Mouse (Mus musculus) heart, embryonic 12.5 days (tissue): ENCODE measurements around the gene Tmem35b. TPM values are rescaled to one million over a fixed set of nuclear protein-coding genes. Genes with fewer than 3 reads are reported as not detected.

Source experiments
- ATAC-seq: fragments of 200-750 bp; cut with Nextera tagmentation; 2 replicates; pipeline ENCODE4 v1.8.0; 2017; ENCODE audit warnings: moderate TSS enrichment, moderate library complexity; ENCODE audit not compliant: insufficient number of reproducible peaks, low FRiP score
- H3K27ac ChIP-seq: fragments of 300-500 bp; sonication (generic); 2 replicates; pipeline ENCODE4 v1.5.1; 2016; ENCODE audit warnings: mild to moderate bottlenecking, moderate library complexity; ENCODE audit not compliant: poor library complexity, severe bottlenecking
- H3K27me3 ChIP-seq: fragments of 300-500 bp; sonication (generic); replicated peaks from 2 replicates; pipeline ENCODE4 v1.6.1; 2016; ENCODE audit warnings: mild to moderate bottlenecking, moderate library complexity
- H3K36me3 ChIP-seq: fragments of 300-500 bp; sonication (generic); 2 replicates; pipeline ENCODE4 v1.6.1; 2016; ENCODE audit warnings: mild to moderate bottlenecking, moderate library complexity
- H3K4me1 ChIP-seq: fragments of 300-500 bp; sonication (generic); replicated peaks from 2 replicates; pipeline ENCODE4 v1.6.1; 2016; ENCODE audit warnings: mild to moderate bottlenecking
- H3K4me2 ChIP-seq: fragments of 300-500 bp; sonication (generic); 2 replicates; pipeline ENCODE4 v1.6.1; 2016; ENCODE audit warnings: mild to moderate bottlenecking, moderate library complexity
- H3K4me3 ChIP-seq: fragments of 300-500 bp; sonication (generic); 2 replicates; pipeline ENCODE4 v1.5.1; 2016; ENCODE audit warnings: mild to moderate bottlenecking
- H3K9ac ChIP-seq: fragments of 300-500 bp; sonication (generic); 2 replicates; pipeline ENCODE4 v1.6.1; 2016; ENCODE audit warnings: mild to moderate bottlenecking, moderate library complexity
- H3K9me3 ChIP-seq: fragments of 300-500 bp; sonication (generic); replicated peaks from 2 replicates; pipeline ENCODE4 v1.6.1; 2016; ENCODE audit warnings: mild to moderate bottlenecking, moderate library complexity
- WGBS: fragments of 180-500 bp; shearing (Covaris S2); methylation state at CpG from one replicate; pipeline ENCODE4 v1.1.7; 2016; 5-methylcytosine and 5-hydroxymethylcytosine counted together
- polyA plus RNA-seq: library from polyadenylated mRNA; unstranded; fragments of >200 nt; fragmentation: Nextera tagmentation; extraction: Ambion mirVana; gene quantifications from 2 replicates; pipeline ENCODE4 v1.2.1, GENCODE M21; 2016

Tmem35b gene
- polyA plus RNA-seq, 1 experiment from 2014 or later: 14.9 TPM

DNA sequence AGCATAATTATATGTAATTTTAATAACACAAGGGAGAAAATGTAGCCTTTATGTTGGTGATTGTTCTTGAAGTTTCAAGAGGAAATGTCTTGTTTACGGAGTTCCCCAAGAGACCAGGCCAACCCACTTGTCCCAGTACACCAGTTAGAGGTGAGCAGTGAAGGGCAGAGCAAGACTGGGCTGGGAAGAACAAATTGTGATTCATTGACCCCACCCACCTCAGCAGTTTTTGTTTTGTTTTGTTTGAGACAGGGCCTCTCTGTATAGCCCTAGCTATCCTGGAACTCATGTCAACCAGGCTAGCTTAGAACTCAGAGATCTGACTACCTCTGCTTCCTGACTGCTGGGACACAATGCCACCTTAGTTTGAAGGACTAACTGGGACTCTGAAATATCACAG is 840 bp downstream of the Tmem35b start:
- Histone ChIP-seq H3K4me1 (0 out of 2 replicates have a peak, but pooled peaks cover 5% of the 10 kb centered on the region), H3K36me3 (peaks cover 12% of the 10 kb centered on the region), H3K4me2 (no peak overlapping the region), H3K9me3 (no peaks in the 10 kb centered on the region), H3K27ac (no peak overlapping the region), H3K9ac (no peak overlapping the region), H3K27me3 (no peaks in the 10 kb centered on the region), H3K4me3 (no peak overlapping the region)
- 86% methylated on average over 1 of the region's 1 CpGs for WGBS
- ATAC-seq: no peak

DNA sequence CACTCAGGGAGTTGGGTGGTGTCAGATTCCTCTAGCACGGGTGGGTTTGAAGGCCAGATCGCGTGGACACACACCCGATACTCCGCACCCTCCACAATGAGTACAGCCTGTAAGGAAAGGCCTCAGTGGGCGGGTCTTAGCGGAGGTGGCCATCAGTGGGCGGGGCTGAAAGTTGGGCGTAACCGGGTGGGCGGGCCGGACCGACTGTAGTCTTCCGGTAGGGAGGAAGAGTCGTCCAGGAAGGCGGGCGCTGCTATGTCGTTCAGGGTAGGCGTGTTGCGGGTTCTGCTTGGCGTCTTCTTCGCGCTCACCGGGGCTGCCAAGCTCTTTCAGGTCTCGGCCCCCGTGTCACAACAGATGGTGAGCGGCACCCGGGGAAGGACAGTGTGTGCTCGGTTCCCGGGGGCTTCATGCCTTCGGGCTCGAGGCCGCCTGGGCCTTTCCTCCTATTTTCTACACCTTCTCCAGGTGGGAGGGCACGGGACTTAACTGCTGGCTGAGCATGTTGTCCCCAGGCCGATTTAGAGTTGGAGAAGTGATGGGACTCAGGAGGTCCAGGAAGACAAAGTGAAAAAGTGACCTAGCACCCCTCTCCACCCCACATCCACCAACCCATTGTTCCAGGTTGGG is 2.5 kb downstream of the Tmem35b start:
- Histone ChIP-seq H3K9me3 (no peaks in the 10 kb centered on the region), H3K27me3 (no peaks in the 10 kb centered on the region), H3K9ac (peak overlapping the region; percentile 80), H3K36me3 (peaks cover 15% of the 10 kb centered on the region), H3K4me3 (peak overlapping the region; percentile 66), H3K4me1 (0 out of 2 replicates have a peak, but pooled peaks cover 5% of the 10 kb centered on the region), H3K27ac (no peak overlapping the region), H3K4me2 (peak overlapping the region; percentile 82)
- WGBS: 1% methylated on average over 35 of the region's 35 CpGs
- peak; percentile 96 for ATAC-seq

DNA sequence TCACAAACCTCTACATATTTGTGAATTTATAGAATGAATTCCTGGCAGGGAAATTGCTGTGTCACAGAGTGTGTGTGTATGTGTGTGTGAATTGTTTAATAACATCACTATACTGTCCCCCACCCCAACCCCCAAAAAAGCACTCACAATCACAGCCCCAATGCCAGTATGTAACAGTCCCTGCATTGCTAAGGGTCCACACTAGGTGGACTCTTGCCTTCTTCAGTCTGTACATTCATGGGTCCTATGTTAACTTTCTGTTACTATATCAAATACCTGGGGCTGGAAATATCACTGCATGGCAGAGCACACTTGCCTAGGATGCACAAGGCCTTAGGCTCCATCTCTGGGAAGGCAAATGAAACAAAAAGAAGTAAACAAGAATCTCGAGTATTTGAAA is 11.2 kb downstream of the Tmem35b start:
- H3K4me2 ChIP-seq: no peak overlapping the region
- no peak overlapping the region for H3K4me3 ChIP-seq
- H3K27ac ChIP-seq: no peak overlapping the region
- 30% methylated on average over 1 of the region's 1 CpGs for WGBS
- 0 out of 2 replicates have a peak, but pooled peaks cover 4% of the 10 kb centered on the region for H3K27me3 ChIP-seq
- H3K36me3 ChIP-seq: no peaks in the 10 kb centered on the region
- no peak overlapping the region for H3K9ac ChIP-seq
- no peaks in the 10 kb centered on the region for H3K4me1 ChIP-seq
- no peak for ATAC-seq
- H3K9me3 ChIP-seq: no peaks in the 10 kb centered on the region

DNA sequence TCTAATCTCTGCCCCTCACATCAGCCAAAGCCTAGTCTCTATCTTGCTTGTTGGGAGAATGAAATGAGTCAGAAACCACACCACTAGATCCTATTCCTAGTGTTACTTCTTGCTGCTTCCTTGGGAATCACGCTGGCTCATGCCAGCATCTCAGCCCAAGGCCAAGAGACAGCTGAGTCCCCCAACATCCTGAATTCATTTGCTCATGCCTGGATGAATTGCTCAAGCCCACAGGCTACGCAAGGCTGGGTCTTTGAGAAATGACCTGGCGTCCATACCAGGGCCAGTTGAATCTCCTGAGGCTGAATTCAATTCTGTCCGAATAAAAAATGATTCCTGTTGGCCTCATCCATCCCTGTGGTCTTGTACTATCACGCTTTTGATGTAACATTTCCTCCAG is 14.1 kb downstream of the Tmem35b start:
- H3K27ac ChIP-seq: no peak overlapping the region
- H3K36me3 ChIP-seq: no peaks in the 10 kb centered on the region
- H3K27me3 ChIP-seq: 0 out of 2 replicates have a peak, but pooled peaks cover 7% of the 10 kb centered on the region
- H3K9ac ChIP-seq: no peak overlapping the region
- no peaks in the 10 kb centered on the region for H3K9me3 ChIP-seq
- H3K4me2 ChIP-seq: no peak overlapping the region
- no peak for ATAC-seq
- H3K4me3 ChIP-seq: no peak overlapping the region
- 77% methylated on average over 5 of the region's 5 CpGs for WGBS
- H3K4me1 ChIP-seq: no peaks in the 10 kb centered on the region

DNA sequence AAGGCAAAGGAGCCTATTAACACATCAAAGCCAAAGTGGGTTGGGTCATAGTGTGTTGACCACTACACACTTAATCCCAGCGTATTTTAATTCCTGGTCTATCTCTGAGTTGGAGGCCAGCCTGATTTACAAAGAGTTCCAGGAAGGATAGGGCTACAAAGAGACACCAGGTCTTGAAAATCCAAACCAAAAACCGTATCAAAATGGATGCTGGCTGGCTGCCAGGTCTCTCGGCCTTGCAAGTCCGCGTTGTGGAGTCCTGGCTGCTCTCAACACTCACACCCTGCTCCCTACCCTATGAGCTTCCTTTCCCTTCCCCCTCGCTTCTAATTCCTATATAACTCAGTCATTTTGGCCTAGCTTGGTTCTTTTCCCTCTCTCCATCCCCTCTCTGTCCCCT is 15.0 kb downstream of the Tmem35b start:
- Histone ChIP-seq H3K4me2 (no peak overlapping the region), H3K4me1 (no peaks in the 10 kb centered on the region), H3K27ac (no peak overlapping the region), H3K27me3 (0 out of 2 replicates have a peak, but pooled peaks cover 7% of the 10 kb centered on the region), H3K36me3 (no peaks in the 10 kb centered on the region), H3K9ac (no peak overlapping the region), H3K9me3 (no peaks in the 10 kb centered on the region), H3K4me3 (no peak overlapping the region)
- 42% methylated on average over 6 of the region's 6 CpGs for WGBS
- ATAC-seq: no peak

DNA sequence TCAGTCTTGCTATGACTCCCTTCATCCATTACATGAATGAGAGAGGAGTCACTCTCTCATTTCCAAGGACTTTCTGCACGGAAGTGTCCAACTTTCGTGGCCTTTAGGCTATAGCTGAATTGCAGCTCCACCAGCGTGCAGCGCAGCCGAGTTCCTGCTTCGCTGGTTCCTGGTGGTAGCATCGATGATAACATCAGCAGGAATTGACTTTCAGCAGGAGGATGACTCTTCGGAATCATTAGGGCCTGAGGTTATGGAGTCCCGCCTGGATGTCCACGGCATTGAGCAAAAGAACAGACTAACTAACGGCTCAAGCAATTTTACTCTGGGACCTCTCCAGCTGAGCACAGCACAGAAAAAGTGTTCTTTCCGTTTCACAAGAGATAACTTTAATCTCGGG is 26.5 kb downstream of the Tmem35b start:
- Histone ChIP-seq H3K27me3 (no peaks in the 10 kb centered on the region; the same call in 1 of the 2 replicates), H3K9ac (no peak overlapping the region), H3K4me2 (no peak overlapping the region), H3K9me3 (0 out of 2 replicates have a peak, but pooled peaks cover 4% of the 10 kb centered on the region), H3K27ac (no peak overlapping the region), H3K4me3 (no peak overlapping the region), H3K4me1 (no peaks in the 10 kb centered on the region), H3K36me3 (no peaks in the 10 kb centered on the region)
- 78% methylated on average over 13 of the region's 13 CpGs for WGBS
- ATAC-seq: no peak

DNA sequence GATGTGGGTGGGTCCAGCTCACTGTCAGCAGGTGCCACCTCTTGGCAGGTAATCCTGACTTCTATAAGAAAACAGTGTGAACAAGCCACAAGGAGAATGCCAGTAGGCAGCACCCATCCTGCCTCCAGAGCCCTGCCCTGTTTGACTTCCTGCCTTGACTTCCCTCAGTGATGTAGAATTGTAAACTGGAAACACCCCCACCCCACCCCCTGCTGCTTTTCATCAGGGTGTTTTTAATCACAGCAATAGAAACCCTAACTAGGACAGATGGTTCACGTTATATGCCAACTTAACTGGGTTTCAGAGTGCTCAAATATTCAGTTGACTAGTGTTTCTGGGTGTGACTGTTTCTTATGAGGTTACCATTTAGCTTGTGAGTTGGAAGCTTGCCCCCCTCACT is 29.9 kb downstream of the Tmem35b start:
- 56% methylated on average over 1 of the region's 1 CpGs for WGBS
- Histone ChIP-seq H3K36me3 (no peaks in the 10 kb centered on the region), H3K27ac (no peak overlapping the region), H3K9me3 (0 out of 2 replicates have a peak, but pooled peaks cover 3% of the 10 kb centered on the region), H3K27me3 (no peaks in the 10 kb centered on the region; the same call in 1 of the 2 replicates), H3K9ac (no peak overlapping the region), H3K4me2 (no peak overlapping the region), H3K4me1 (no peaks in the 10 kb centered on the region), H3K4me3 (no peak overlapping the region)
- no peak for ATAC-seq

DNA sequence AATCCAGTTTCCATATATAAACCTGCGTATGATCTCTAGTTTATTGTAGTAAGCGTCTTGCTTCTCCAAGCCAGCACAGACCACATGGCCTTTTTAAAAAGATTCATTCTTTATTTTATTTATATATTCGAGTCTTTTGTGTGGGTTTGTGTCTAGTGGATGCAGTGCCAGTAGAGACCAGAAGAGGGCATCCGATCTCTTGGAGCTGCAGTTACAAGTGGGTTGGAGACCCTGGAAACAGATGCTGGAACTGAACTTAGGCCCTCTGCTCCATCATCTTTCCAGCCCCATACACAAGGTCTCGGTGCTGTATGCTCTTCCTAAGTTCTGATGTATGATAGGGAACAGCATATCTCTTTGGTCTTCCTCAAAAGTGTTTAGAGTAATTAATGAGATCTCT is 32.3 kb downstream of the Tmem35b start:
- H3K9me3 ChIP-seq: 0 out of 2 replicates have a peak, but pooled peaks cover 3% of the 10 kb centered on the region
- WGBS: 54% methylated on average over 5 of the region's 5 CpGs
- no peaks in the 10 kb centered on the region for H3K27me3 ChIP-seq
- H3K27ac ChIP-seq: no peak overlapping the region
- H3K4me2 ChIP-seq: no peak overlapping the region
- H3K4me3 ChIP-seq: no peak overlapping the region
- H3K36me3 ChIP-seq: no peaks in the 10 kb centered on the region
- H3K9ac ChIP-seq: no peak overlapping the region
- no peak for ATAC-seq
- H3K4me1 ChIP-seq: no peaks in the 10 kb centered on the region

DNA sequence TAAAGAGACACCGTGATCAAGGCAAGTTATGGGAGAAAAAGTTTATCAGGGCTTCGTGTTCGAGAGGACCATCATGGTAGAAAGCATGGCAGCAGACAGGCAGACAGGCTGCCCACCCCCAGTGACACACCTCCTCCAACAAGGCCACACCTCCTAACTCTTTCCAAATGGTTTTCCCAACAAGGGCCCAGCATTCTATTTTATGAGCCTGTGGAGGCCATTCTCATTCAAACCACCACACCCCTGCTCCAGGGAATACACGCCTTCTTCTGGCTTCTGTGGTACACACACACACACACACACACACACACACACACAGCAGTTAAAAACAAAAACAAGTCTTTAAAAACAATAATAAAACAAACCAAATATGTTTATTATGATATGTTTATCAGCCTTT is 34.3 kb downstream of the Tmem35b start:
- Histone ChIP-seq H3K36me3 (no peaks in the 10 kb centered on the region), H3K27ac (no peak overlapping the region), H3K4me3 (no peak overlapping the region), H3K27me3 (no peaks in the 10 kb centered on the region), H3K9me3 (0 out of 2 replicates have a peak, but pooled peaks cover 3% of the 10 kb centered on the region), H3K4me2 (no peak overlapping the region), H3K9ac (no peak overlapping the region), H3K4me1 (no peaks in the 10 kb centered on the region)
- 78% methylated on average over 4 of the region's 4 CpGs for WGBS
- ATAC-seq: no peak

DNA sequence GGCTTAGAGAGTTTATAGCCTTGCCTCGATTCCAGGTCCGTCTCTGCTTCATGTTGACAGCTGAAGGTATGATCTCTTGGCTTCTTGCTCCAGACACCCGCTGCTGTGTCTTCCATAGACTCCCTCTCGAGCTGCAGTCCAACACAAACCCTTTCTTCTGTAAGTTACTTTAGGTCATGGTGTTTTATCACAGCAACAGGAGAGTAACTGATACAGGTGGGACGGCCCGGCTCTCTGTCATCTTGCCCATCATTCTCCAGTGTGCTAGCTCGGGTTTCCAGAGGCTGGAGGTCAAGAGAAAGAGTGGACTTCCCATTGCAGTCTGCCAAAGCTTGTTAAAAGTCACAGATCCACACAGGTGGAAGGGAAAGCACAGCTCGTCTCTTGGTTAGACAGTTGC is 40.4 kb downstream of the Tmem35b start:
- Histone ChIP-seq H3K4me2 (no peak overlapping the region), H3K9me3 (no peaks in the 10 kb centered on the region), H3K36me3 (no peaks in the 10 kb centered on the region), H3K4me1 (peaks cover 8% of the 10 kb centered on the region; the same call in 1 of the 2 replicates), H3K27me3 (peaks cover 31% of the 10 kb centered on the region), H3K9ac (no peak overlapping the region), H3K4me3 (no peak overlapping the region), H3K27ac (no peak overlapping the region)
- WGBS: 57% methylated on average over 8 of the region's 8 CpGs
- no peak for ATAC-seq

DNA sequence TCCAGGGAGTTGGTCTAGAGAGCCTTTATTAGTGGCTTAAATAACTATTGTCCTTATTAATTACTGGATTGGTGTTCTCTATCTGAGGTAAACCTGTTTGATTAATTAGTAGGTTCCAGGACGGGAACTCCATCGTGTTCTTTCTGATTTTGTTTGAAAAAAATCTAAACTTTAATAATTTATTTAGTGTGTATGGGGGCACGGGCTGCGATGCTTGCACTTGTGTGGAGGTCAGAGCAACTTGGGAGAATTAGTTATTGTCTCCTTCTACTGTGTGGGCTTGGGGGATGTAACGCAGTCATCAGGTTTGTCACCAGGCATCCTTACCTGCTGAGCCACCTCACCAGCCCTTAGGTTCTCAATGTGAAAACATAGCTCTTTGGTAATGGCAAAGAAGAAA is 43.6 kb downstream of the Tmem35b start:
- Histone ChIP-seq H3K27me3 (peaks cover 62% of the 10 kb centered on the region), H3K9ac (no peak overlapping the region), H3K4me2 (no peak overlapping the region), H3K9me3 (no peaks in the 10 kb centered on the region), H3K4me3 (no peak overlapping the region), H3K27ac (no peak overlapping the region), H3K4me1 (peaks cover 16% of the 10 kb centered on the region), H3K36me3 (no peaks in the 10 kb centered on the region)
- 72% methylated on average over 5 of the region's 5 CpGs for WGBS
- ATAC-seq: no peak

DNA sequence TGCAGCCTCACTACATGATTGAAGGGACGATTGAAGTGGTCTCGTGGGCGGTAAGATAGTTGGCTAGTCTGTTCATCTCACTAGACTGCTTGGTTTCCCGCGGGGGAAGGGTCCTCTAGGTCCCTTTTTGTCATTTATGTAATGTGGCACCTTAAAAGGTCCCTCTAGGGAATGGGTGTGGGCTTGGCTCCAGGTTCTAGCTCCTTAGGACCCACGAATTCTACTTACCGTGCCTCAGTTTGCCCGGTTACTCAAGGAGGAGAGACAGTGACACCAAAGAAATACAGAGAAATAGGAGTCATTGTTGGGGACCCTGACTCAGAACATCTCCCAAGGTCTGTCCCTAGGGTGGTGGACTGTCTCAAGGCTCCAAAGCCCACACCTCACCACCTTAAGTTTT is 44.2 kb downstream of the Tmem35b start:
- peak overlapping the region; percentile 100 for H3K4me2 ChIP-seq
- peak overlapping the region; percentile 77 for H3K4me3 ChIP-seq
- no peaks in the 10 kb centered on the region for H3K36me3 ChIP-seq
- 17% methylated on average over 8 of the region's 8 CpGs for WGBS
- no peaks in the 10 kb centered on the region for H3K9me3 ChIP-seq
- H3K27me3 ChIP-seq: peaks cover 69% of the 10 kb centered on the region
- no peak overlapping the region for H3K9ac ChIP-seq
- no peak overlapping the region for H3K27ac ChIP-seq
- ATAC-seq: no peak
- peaks cover 16% of the 10 kb centered on the region for H3K4me1 ChIP-seq
